Mouse (Mus musculus) stomach, postnatal 0 days (tissue): ENCODE data around the gene Cwh43. TPM values are rescaled to one million over a fixed set of nuclear protein-coding genes. Genes with fewer than 3 reads are reported as not detected.

Experiments
- ATAC-seq: fragments of 200-750 bp; cut with Nextera tagmentation; 2 replicates; pipeline ENCODE4 v1.8.0; 2017; ENCODE audit not compliant: low FRiP score, low TSS enrichment
- DNase-seq: peaks from one replicate; pipeline ENCODE4 v3.0.0-alpha.2; 2016; ENCODE audit warnings: low spot score
- H3K27ac ChIP-seq: fragments of 300-500 bp; sonication (generic); replicated peaks from 2 replicates; pipeline ENCODE4 v1.5.1; 2014; ENCODE audit warnings: mild to moderate bottlenecking, control low read depth
- H3K27me3 ChIP-seq: fragments of 300-500 bp; sonication (generic); 2 replicates; pipeline ENCODE4 v1.6.1; 2014; ENCODE audit warnings: low read length; ENCODE audit not compliant: control insufficient read depth, insufficient read depth
- H3K36me3 ChIP-seq: fragments of 300-500 bp; sonication (generic); 2 replicates; pipeline ENCODE4 v1.6.1; 2014; ENCODE audit warnings: low read length, mixed read lengths; ENCODE audit not compliant: control insufficient read depth, insufficient read depth
- H3K4me1 ChIP-seq: fragments of 300-500 bp; sonication (generic); replicated peaks from 2 replicates; pipeline ENCODE4 v1.6.1; 2014; ENCODE audit warnings: antibody characterized with exemption; ENCODE audit not compliant: control insufficient read depth, insufficient read depth
- H3K4me2 ChIP-seq: fragments of 300-500 bp; sonication (generic); replicated peaks from 2 replicates; pipeline ENCODE4 v1.6.1; 2014; ENCODE audit warnings: low read depth, mild to moderate bottlenecking, control low read depth, moderate library complexity
- H3K4me3 ChIP-seq: fragments of 300-500 bp; sonication (generic); 2 replicates; pipeline ENCODE4 v1.5.1; 2014; ENCODE audit warnings: low read depth, low read length, control low read depth
- H3K9ac ChIP-seq: fragments of 300-500 bp; sonication (generic); 2 replicates; pipeline ENCODE4 v1.6.1; 2014; ENCODE audit warnings: mild to moderate bottlenecking, low read length, control low read depth, mixed read lengths
- H3K9me3 ChIP-seq: fragments of 300-500 bp; sonication (generic); 2 replicates; pipeline ENCODE4 v1.6.1; 2016; ENCODE audit warnings: low read length; ENCODE audit not compliant: control insufficient read depth
- CTCF ChIP-seq: IDR thresholded peaks from 2 replicates; pipeline ENCODE4 v1.5.1; 2016; ENCODE audit warnings: antibody characterized with exemption, low read depth, mild to moderate bottlenecking, moderate library complexity
- EP300 ChIP-seq: optimal IDR thresholded peaks from 2 replicates; pipeline ENCODE3; 2016; ENCODE audit warnings: antibody characterized with exemption
- WGBS: fragments of 180-500 bp; shearing (Covaris S2); extraction: QIAGEN DNeasy Blood & Tissue Kit; methylation state at CpG from one replicate; pipeline ENCODE4 v1.1.7; 2014; 5-methylcytosine and 5-hydroxymethylcytosine counted together
- polyA plus RNA-seq: library from polyadenylated mRNA; unstranded; fragments of >200 nt; fragmentation: Nextera tagmentation; extraction: Ambion mirVana; gene quantifications from 2 replicates; pipeline ENCODE4 v1.2.1, GENCODE M21; 2015

The Cwh43 gene
- polyA plus RNA-seq, 1 experiment from 2014 or later = 8.6 TPM

DNA sequence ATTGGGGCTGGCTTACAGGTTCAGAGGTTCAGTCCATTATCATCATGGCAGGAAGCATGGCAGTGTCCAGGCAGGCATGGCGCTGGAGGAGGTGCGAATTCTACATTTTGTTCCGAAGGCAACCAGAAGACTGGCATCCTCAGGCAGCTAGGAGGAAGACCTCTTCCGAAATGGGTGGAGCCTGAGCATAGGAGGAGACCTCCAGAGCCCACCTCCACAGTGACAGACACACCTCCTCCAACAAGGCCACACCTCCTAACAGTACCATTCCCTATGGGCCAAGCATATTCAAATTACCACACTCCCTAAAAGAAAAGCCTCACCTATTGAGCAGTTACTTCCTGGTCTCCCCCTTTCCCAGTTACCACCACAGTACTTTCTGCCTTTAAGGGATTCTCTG, 3.0 kb upstream of the Cwh43 start:
- H3K36me3 ChIP-seq = no peaks in the 10 kb centered on the region
- H3K9ac ChIP-seq = no peak overlapping the region
- H3K4me2 ChIP-seq = no peak overlapping the region
- no peak overlapping the region for H3K27ac ChIP-seq
- no peak for ATAC-seq
- WGBS = 96% methylated on average over 4 of the region's 4 CpGs
- no peak overlapping the region for H3K4me3 ChIP-seq
- H3K27me3 ChIP-seq = no peaks in the 10 kb centered on the region; the same call in 1 of the 2 replicates
- TF ChIP-seq EP300 (no peak), CTCF (no peak)
- DNase-seq = no peak
- H3K9me3 ChIP-seq = no peaks in the 10 kb centered on the region
- peaks cover 6% of the 10 kb centered on the region for H3K4me1 ChIP-seq

GRCm38 (mm10) chr5:73403311-73404068, 2.4 kb upstream of the Cwh43 start:
- no peak overlapping the region for H3K4me2 ChIP-seq
- no peak overlapping the region for H3K4me3 ChIP-seq
- no peaks in the 10 kb centered on the region for H3K9me3 ChIP-seq
- no peak for ATAC-seq
- no peak overlapping the region for H3K9ac ChIP-seq
- no peak for TF ChIP-seq EP300
- no peak for TF ChIP-seq CTCF
- no peaks in the 10 kb centered on the region for H3K36me3 ChIP-seq
- peaks cover 6% of the 10 kb centered on the region for H3K4me1 ChIP-seq
- no peak overlapping the region for H3K27ac ChIP-seq
- H3K27me3 ChIP-seq = no peaks in the 10 kb centered on the region; the same call in 1 of the 2 replicates
- DNase-seq = no peak
- 88% methylated on average over 14 of the region's 14 CpGs for WGBS

DNA sequence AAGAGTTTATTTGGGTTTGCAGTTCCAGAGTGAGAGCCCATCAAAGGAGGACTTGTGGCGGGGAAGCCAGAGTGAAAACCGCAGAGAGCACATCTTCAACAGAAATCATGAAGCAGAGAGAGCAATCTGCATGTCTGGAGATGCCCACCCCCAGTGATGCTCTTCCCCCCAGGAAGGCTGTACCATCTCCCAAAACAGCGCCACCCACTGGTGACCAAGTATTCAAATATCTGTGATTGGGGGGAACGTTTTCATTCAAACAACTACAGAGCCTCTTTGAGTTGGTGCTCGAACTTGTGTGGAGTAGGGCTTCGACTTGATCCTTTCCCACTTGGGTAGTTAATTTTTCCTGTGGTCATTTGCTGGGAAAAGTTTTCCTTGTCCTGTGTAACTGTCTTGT, 1.1 kb upstream of the Cwh43 start:
- H3K27ac ChIP-seq = no peak overlapping the region
- DNase-seq (no peak), ATAC-seq (no peak)
- H3K9me3 ChIP-seq = no peaks in the 10 kb centered on the region
- H3K36me3 ChIP-seq = no peaks in the 10 kb centered on the region
- H3K9ac ChIP-seq = no peak overlapping the region
- 74% methylated on average over 6 of the region's 6 CpGs for WGBS
- peaks cover 6% of the 10 kb centered on the region for H3K4me1 ChIP-seq
- no peak overlapping the region for H3K4me3 ChIP-seq
- no peaks in the 10 kb centered on the region; the same call in 1 of the 2 replicates for H3K27me3 ChIP-seq
- no peak overlapping the region for H3K4me2 ChIP-seq
- TF ChIP-seq CTCF (peak; percentile 48), EP300 (no peak)

GRCm38 (mm10) chr5:73406861-73407260, 986 bp downstream of the Cwh43 start:
- Histone ChIP-seq H3K4me1 (peaks cover 6% of the 10 kb centered on the region), H3K4me3 (no peak overlapping the region), H3K27me3 (no peaks in the 10 kb centered on the region; the same call in 1 of the 2 replicates), H3K4me2 (no peak overlapping the region; the same call in 1 of the 2 replicates), H3K27ac (no peak overlapping the region), H3K9me3 (no peaks in the 10 kb centered on the region), H3K9ac (no peak overlapping the region), H3K36me3 (no peaks in the 10 kb centered on the region)
- DNase-seq (peak; percentile 50), ATAC-seq (peak; percentile 56)
- 26% methylated on average over 6 of the region's 6 CpGs for WGBS
- TF ChIP-seq EP300 (no peak), CTCF (peak; percentile 47)

DNA sequence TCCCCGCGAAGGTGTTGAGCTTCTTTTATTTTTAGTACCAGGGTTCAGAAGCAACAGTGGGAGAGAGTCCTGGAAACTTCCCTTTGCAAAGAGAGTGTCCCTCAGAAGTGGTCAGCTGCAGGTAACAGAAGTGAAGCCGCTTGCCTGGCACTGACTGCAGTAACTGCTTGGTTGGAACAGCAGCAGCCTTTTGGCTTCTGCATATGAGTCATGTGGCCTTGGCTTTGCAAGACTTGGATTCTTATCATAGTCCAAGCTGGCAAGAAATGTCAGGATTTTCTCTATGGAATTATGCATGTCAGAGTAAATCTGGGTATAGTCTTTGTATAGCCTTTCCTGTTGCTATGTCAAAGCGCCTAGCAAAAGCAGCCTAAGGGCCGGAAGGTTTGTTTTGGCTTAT, 4.1 kb downstream of the Cwh43 start:
- peaks cover 6% of the 10 kb centered on the region for H3K4me1 ChIP-seq
- no peak overlapping the region for H3K27ac ChIP-seq
- no peak for TF ChIP-seq EP300
- no peak for TF ChIP-seq CTCF
- no peak overlapping the region for H3K4me3 ChIP-seq
- H3K36me3 ChIP-seq = no peaks in the 10 kb centered on the region
- H3K9ac ChIP-seq = no peak overlapping the region
- no peak overlapping the region for H3K4me2 ChIP-seq
- no peaks in the 10 kb centered on the region for H3K9me3 ChIP-seq
- DNase-seq (no peak), ATAC-seq (no peak)
- WGBS = 72% methylated on average over 5 of the region's 5 CpGs
- no peaks in the 10 kb centered on the region; the same call in 1 of the 2 replicates for H3K27me3 ChIP-seq

- Histone ChIP-seq H3K9ac (no peak overlapping the region), H3K4me3 (no peak overlapping the region), H3K9me3 (no peaks in the 10 kb centered on the region), H3K27ac (no peak overlapping the region), H3K27me3 (no peaks in the 10 kb centered on the region), H3K4me2 (no peak overlapping the region), H3K4me1 (no peaks in the 10 kb centered on the region), H3K36me3 (no peaks in the 10 kb centered on the region)
- TF ChIP-seq CTCF (no peak), EP300 (no peak)
- peak; percentile 30 for DNase-seq
- 66% methylated on average over 5 of the region's 5 CpGs for WGBS
- peak; percentile 80 for ATAC-seq
Measured at GRCm38 (mm10) chr5:73411771-73412170, 5.9 kb downstream of the Cwh43 start.
